Mouse (Mus musculus): ENCODE measurements at regions not wholly inside any gene's neighbourhood (a gene's known extent, or its start where the extent isn't known, plus 50 kb on each side); places are given as distances from the start of the nearest gene placed in this dataset.

DNA sequence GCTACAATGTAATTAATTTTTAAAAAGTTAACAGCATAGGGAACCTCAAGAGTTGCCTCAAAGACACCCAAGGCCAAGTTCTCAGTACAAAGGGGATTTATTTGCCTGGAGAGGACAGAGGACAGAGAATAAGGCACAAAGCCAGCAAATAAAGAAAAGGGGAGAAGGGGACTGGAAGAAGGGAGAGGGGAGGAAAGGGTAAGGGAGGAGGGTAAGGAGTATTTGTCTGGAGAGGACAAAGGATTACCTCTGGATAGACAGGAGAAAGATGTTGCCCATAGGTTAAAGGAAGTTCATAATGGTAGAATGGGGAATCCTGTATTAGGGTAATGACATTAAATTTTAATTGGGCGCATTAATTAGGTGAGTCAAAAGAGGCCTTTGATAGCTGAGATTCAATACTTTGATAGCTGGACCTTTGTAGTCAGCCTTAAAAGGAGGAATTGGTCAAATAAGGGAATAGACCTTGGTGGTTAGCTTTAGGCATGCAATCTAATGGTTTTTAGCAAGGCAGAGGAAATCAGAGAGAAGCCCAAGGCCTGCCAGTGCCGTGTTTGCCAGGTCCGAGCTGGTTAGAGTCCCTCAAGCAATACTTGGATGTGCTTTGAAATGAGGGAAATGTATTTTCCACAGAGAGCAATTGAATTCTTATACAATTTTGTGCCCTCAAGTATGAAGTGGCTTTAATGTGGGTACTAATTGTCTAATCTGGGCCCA lies 164.8 kb upstream of the Gnpda2 start:
- H3K27ac ChIP-seq (replicated peaks) = peak overlapping the region; percentile 52; the same call in 1 of the 2 replicates
- WGBS = 83% methylated on average over 3 of the region's 3 CpGs
- no peaks in the 10 kb centered on the region for H3K36me3 ChIP-seq
- H3K9me3 ChIP-seq (replicated peaks) = no peaks in the 10 kb centered on the region
- peaks cover 9% of the 10 kb centered on the region for H3K4me1 ChIP-seq
- no peaks in the 10 kb centered on the region for H3K27me3 ChIP-seq (ENCODE audit: low read depth, poor library complexity, severe bottlenecking)
- no peak for DNase-seq (ENCODE audit: low spot score)
- no peak overlapping the region for H3K4me3 ChIP-seq

DNA sequence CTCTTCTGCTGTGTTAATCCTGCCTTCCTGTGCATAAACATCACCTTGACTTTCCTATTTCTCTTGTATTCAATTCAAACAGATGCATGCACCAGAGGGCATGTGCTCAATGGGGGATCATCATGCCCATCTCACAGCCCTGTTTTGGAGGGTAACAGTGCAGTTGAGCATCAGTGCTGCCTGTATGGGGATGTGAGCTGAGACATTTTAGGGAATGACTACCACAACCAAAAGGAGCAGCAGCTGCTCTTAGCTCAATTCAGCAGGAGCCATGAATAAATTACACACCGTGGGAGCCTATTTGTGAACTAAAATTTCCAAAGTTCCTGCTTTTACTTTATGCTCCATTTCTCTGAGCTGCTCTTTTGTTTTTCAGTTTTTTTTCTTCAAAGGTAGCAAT lies 164.2 kb upstream of the Gnpda2 start:
- Histone ChIP-seq H3K27me3 (ENCODE audit: low read depth, poor library complexity, severe bottlenecking) (no peaks in the 10 kb centered on the region), H3K27ac (replicated peaks) (peak overlapping the region; percentile 52; the same call in 1 of the 2 replicates), H3K4me3 (no peak overlapping the region), H3K4me1 (peaks cover 9% of the 10 kb centered on the region), H3K9me3 (replicated peaks) (no peaks in the 10 kb centered on the region), H3K36me3 (no peaks in the 10 kb centered on the region)
- no peak for DNase-seq (ENCODE audit: low spot score)
- 63% methylated on average over 1 of the region's 1 CpGs for WGBS

DNA sequence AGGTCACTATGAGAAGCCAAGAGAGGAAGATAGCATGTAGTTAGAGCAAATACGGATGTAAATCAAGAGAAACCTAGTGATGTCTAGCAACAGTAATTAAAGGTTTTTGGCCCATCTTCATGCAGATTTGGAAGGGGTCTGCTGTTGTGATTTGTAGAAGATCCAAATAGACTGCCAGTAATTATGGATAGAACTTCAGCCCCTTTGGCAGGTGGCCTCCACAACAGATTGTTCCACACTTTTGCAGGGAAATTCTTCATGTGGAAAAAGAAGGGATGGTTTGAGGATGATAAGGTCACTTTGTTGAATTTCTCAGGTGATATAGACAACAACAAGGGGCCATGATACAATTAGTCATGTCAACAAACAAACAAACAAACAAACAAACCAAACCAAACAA lies 148.4 kb upstream of the Gnpda2 start:
- WGBS = 96% methylated on average over 1 of the region's 1 CpGs
- Histone ChIP-seq H3K36me3 (no peaks in the 10 kb centered on the region), H3K9me3 (replicated peaks) (no peaks in the 10 kb centered on the region), H3K4me1 (no peaks in the 10 kb centered on the region), H3K27me3 (ENCODE audit: low read depth, poor library complexity, severe bottlenecking) (no peaks in the 10 kb centered on the region), H3K4me3 (no peak overlapping the region), H3K27ac (replicated peaks) (no peak overlapping the region)
- DNase-seq (ENCODE audit: low spot score) = no peak

DNA sequence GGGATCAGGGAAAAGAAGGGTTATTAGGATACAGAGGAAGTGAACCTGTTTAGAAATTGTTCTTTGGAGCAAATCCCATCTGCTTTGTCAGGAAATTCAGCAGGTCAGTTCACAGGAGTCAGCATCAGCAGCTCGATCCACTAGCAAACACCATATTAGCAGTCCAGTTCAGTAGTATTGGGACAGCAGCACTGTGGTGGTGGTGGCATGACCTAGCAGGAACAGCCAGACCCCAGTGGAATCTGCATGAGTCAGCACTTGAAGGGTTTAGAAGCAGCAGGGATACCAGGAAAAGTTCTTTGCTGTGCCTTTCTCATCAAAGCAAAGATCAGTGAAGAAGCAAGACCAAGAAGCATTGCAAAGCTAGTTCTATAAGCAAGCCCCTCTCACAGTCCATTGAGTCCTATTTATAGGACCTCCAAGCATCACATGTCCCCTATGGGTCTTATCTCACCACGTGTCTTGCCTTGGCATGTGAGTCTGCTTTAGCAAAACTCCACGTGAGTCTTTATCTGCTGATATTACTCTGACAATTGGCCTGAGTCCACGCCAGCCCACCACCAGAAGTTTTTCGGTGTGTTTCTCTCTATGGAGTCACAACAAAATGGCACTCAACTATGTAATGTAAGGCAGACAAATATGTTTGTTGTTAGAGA lies 129.3 kb upstream of the Gnpda2 start:
- Histone ChIP-seq H3K27ac (replicated peaks) (no peak overlapping the region), H3K4me3 (no peak overlapping the region), H3K9me3 (replicated peaks) (no peaks in the 10 kb centered on the region), H3K27me3 (ENCODE audit: low read depth, poor library complexity, severe bottlenecking) (no peaks in the 10 kb centered on the region), H3K36me3 (no peaks in the 10 kb centered on the region), H3K4me1 (no peaks in the 10 kb centered on the region)
- DNase-seq (ENCODE audit: low spot score) = no peak
- 91% methylated on average over 5 of the region's 5 CpGs for WGBS

DNA sequence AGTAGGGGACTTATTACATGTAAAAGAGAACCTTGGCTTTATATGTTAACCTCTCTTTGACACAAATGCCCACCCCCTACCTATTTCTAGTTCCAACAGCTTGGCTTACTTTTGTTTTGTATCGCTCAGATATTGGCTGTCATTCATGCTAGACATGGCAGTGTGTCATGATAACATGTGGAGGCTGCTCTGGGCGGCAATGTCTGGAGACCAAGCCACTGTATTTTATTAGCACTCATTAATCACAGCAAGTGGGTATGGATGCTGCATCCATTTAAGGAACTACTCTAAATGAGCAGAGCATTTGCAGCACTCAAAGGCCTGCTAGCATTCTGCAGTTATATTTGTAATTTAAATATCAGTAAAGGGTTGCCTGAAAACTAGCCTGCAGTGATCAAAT lies 123.9 kb upstream of the Gnpda2 start:
- DNase-seq (ENCODE audit: low spot score) = no peak
- H3K27ac ChIP-seq (replicated peaks) = no peak overlapping the region
- H3K36me3 ChIP-seq = no peaks in the 10 kb centered on the region
- WGBS = 80% methylated on average over 2 of the region's 2 CpGs
- H3K9me3 ChIP-seq (replicated peaks) = no peaks in the 10 kb centered on the region
- no peaks in the 10 kb centered on the region for H3K4me1 ChIP-seq
- H3K27me3 ChIP-seq (ENCODE audit: low read depth, poor library complexity, severe bottlenecking) = no peaks in the 10 kb centered on the region
- no peak overlapping the region for H3K4me3 ChIP-seq

DNA sequence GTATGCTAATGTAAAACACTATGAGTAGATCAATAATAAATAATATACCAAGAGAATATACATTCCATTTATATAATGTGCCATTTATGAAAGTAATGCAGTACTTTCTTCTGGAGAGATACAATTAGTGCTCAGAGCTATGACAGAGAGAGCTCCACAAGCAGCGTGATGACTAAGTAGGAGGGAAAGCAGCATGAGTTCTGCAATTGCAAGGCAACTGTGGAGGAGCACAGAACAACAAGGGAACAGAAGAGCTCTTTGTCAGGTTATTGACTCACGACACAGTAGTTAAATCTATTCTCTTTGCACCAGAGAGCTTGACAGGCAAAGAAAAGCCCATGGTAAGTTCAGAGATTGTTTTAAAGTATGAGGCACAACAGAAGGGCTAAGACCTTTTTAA lies 115.0 kb upstream of the Gnpda2 start:
- WGBS = 16% methylated on average over 2 of the region's 2 CpGs
- Histone ChIP-seq H3K9me3 (replicated peaks) (no peaks in the 10 kb centered on the region), H3K27me3 (ENCODE audit: low read depth, poor library complexity, severe bottlenecking) (no peaks in the 10 kb centered on the region), H3K36me3 (no peaks in the 10 kb centered on the region), H3K4me3 (no peak overlapping the region), H3K27ac (replicated peaks) (no peak overlapping the region), H3K4me1 (peaks cover 5% of the 10 kb centered on the region)
- DNase-seq (ENCODE audit: low spot score) = no peak

DNA sequence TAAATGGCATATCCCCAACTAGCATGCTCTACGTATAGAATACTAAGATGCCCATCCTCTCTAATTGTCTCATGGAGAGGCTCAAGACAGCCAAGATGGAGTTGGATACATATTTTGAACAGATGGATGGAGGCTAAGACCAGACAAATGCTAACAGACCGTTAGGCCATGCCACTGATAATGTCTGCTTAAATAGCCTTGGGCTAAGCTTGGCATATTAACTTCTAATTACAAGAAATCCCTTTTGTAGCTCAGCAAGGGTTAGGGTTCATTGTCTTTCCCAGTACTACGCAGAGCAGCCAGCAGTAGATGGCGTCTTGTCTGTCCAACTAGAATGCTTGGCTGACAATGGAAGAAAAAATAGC lies 113.0 kb upstream of the Gnpda2 start:
- WGBS = 73% methylated on average over 4 of the region's 4 CpGs

DNA sequence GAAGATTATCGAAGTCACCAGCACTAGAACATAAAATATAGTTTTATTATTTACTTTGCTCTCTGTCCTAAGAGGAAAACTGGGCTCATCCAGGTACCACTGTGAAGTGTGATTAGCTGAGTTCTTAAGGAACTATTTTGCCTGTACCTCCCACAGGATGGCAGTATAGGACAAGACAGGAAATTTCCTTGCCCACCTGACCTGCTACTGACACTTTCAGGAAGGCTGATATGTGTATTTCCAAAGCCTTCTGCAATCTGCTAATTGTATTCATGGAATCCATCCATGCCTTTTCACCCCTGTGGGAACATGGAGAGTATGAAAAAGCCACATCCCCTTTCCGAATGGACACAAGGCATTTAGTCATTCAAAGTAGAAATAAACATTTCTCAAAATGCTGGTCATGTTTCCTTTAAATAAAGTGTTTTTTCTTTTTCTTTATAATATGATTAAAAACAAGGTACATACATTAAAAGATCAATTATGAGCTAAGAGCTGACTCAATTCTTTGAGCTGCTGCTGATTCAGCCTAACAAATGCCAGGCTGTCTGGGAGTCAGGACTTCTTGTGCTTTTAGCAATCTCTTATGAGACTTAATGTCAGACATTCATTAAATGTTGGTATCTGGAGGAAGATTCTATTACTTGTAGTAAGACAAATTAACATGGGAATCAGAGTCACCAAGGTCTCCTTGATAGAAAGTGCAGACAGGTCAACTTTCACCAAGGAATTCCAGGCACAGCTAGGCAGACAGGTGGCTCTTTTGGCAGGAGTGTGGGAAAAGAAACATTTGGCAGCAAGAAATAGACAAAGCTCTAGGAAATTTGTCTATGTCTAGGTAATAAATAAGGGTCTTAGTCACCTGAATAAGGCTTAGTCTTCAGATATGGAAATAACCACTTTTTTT lies 112.4 kb upstream of the Gnpda2 start:
- WGBS = 73% methylated on average over 2 of the region's 2 CpGs

More for the DNA sequence above, 113.0 kb upstream of the Gnpda2 start:
- DNase-seq (ENCODE audit: low spot score) = no peak
- Histone ChIP-seq H3K36me3 (no peaks in the 10 kb centered on the region), H3K9me3 (replicated peaks) (no peaks in the 10 kb centered on the region), H3K4me1 (peaks cover 5% of the 10 kb centered on the region), H3K27me3 (ENCODE audit: low read depth, poor library complexity, severe bottlenecking) (no peaks in the 10 kb centered on the region), H3K27ac (replicated peaks) (no peak overlapping the region), H3K4me3 (no peak overlapping the region)

DNA sequence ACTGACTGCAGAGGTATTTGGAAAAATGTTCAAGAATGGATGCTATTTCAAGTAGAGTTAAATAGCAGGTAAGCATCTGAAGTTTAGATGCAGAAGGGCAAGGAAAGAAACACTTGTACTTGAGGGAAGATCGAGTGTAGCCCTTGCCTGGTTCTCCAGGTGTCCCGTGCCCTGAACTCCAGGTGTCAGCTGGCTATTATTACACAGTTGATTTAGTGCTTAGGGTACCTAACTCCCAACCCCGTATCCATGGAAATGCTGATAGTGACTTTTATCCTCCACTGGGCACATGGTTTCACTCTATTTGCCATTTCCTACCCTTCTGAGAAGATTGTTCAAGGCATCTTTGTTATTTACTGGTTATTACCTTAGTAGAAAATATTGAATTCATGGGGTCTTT lies 86.6 kb upstream of the Gnpda2 start:
- WGBS = 79% methylated on average over 3 of the region's 3 CpGs
- no peaks in the 10 kb centered on the region for H3K36me3 ChIP-seq
- H3K27ac ChIP-seq (replicated peaks) = no peak overlapping the region
- no peak for DNase-seq (ENCODE audit: low spot score)
- no peak overlapping the region for H3K4me3 ChIP-seq
- no peaks in the 10 kb centered on the region for H3K9me3 ChIP-seq (replicated peaks)
- no peaks in the 10 kb centered on the region for H3K4me1 ChIP-seq
- no peaks in the 10 kb centered on the region for H3K27me3 ChIP-seq (ENCODE audit: low read depth, poor library complexity, severe bottlenecking)

More for the DNA sequence above, 112.4 kb upstream of the Gnpda2 start:
- no peak for DNase-seq (ENCODE audit: low spot score)
- no peaks in the 10 kb centered on the region for H3K36me3 ChIP-seq
- H3K27ac ChIP-seq (replicated peaks) = no peak overlapping the region
- H3K4me1 ChIP-seq = peaks cover 5% of the 10 kb centered on the region
- H3K4me3 ChIP-seq = no peak overlapping the region
- H3K9me3 ChIP-seq (replicated peaks) = no peaks in the 10 kb centered on the region
- no peaks in the 10 kb centered on the region for H3K27me3 ChIP-seq (ENCODE audit: low read depth, poor library complexity, severe bottlenecking)

DNA sequence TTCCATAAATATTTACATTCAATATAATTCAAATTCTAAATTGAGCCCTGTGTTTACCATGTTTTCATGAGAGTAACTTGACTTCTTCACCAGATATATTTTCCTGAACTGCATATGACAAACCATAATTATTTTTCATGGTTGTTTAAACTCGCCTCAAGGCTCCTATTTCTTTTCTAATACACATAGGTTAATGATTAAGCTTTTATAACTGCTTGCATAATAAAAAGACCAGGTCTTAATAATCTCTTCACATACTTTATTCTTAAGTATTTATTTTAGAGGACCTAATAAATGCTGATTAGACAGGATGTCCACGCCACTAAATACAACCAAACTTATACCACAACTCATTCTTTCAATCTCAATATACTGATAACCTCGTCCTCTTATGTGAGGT lies 86.1 kb upstream of the Gnpda2 start:
- H3K36me3 ChIP-seq = no peaks in the 10 kb centered on the region
- H3K27ac ChIP-seq (replicated peaks) = no peak overlapping the region
- no peak overlapping the region for H3K4me3 ChIP-seq
- 77% methylated on average over 3 of the region's 3 CpGs for WGBS
- no peak for DNase-seq (ENCODE audit: low spot score)
- no peaks in the 10 kb centered on the region for H3K9me3 ChIP-seq (replicated peaks)
- H3K4me1 ChIP-seq = no peaks in the 10 kb centered on the region
- no peaks in the 10 kb centered on the region for H3K27me3 ChIP-seq (ENCODE audit: low read depth, poor library complexity, severe bottlenecking)

DNA sequence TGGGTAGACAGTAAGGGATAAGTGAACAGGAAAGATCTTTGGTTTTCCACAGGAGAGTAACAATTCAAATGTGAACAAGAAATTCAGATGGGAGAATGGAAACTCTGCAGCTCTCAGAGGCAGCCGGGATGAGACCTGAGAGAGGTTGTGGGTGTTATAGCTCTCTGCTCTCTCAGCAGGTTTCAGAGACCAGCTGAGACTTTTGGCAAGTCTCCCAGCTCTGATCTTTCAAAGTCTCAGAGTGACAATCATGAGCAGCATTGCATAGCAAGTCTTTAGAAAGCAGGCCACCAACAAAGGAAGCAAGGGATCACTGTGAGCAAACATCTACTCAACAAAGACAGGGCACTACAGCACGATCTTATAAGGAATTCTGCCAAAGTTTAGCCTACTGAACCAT lies 73.4 kb upstream of the Gnpda2 start:
- H3K36me3 ChIP-seq = no peaks in the 10 kb centered on the region
- H3K4me1 ChIP-seq = no peaks in the 10 kb centered on the region
- no peak overlapping the region for H3K27ac ChIP-seq (replicated peaks)
- no peaks in the 10 kb centered on the region for H3K27me3 ChIP-seq (ENCODE audit: low read depth, poor library complexity, severe bottlenecking)
- no peak overlapping the region for H3K4me3 ChIP-seq
- DNase-seq (ENCODE audit: low spot score) = no peak
- no peaks in the 10 kb centered on the region for H3K9me3 ChIP-seq (replicated peaks)
- 62% methylated on average over 2 of the region's 2 CpGs for WGBS

DNA sequence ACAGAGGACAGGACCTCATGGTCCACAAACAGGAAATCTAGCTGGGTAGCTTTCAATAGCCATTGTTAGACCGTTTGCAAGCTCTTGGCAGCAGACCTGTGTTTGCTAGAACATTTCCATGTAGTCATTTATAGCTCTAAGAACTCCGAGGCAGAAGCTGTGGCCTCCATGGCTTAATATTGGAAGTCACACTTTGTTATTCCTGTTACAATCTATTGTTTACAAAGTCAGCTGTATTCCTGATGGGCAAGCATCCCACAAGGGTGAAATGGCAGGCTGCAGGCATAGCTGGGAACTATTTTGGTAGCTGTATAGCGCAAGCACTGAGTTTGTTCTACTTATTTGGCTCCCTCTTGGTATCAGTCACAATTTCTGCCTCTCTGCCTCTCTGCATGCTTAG lies 71.8 kb upstream of the Gnpda2 start:
- no peak for DNase-seq (ENCODE audit: low spot score)
- Histone ChIP-seq H3K27ac (replicated peaks) (no peak overlapping the region), H3K4me1 (no peaks in the 10 kb centered on the region), H3K36me3 (no peaks in the 10 kb centered on the region), H3K4me3 (no peak overlapping the region), H3K27me3 (ENCODE audit: low read depth, poor library complexity, severe bottlenecking) (no peaks in the 10 kb centered on the region), H3K9me3 (replicated peaks) (no peaks in the 10 kb centered on the region)
- WGBS = 85% methylated on average over 3 of the region's 3 CpGs

Data from midbrain, embryonic 10.5 days (tissue).